Mouse (Mus musculus): ENCODE data around the gene Bbip1. TPM values are rescaled to one million over a fixed set of nuclear protein-coding genes. Genes with fewer than 3 reads are reported as not detected.
"Not testable (repeated sequence)": the region's sequence is repeated elsewhere in the genome, so short reads cannot be mapped to it uniquely, and the experiment has no call there.

The Bbip1 gene
- polyA plus RNA-seq, 1 experiment, result 17.8 TPM

DNA sequence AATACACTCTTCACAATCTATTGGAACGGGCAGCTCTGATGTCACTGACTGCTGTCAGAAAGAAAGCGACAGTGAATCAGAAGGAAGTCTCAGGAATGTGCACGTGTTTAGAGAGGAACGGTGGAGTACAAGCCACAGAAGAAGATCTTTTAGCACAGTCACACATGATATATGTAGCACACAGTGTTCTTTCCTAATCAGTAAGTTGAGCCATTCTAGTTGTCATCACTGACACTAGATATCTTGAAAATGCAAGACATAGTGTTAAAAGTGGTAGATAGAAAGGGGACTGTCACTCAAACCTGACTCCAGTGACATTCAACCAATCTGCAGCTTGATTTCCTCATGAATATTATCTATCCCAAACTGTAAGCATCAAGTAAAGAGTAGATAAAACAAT lies 5.0 kb downstream of the Bbip1 start:
- Histone ChIP-seq H3K79me3 (ENCODE audit: low read depth) (no peaks in the 10 kb centered on the region), H3K36me3 (ENCODE audit: control insufficient read depth, insufficient read depth) (peaks cover 14% of the 10 kb centered on the region), H3K27me3 (ENCODE audit: control insufficient read depth, insufficient read depth, insufficient read length) (no peaks in the 10 kb centered on the region), H3K79me2 (ENCODE audit: control insufficient read depth, insufficient read depth) (peaks cover 8% of the 10 kb centered on the region), H3ac (ENCODE audit: control insufficient read depth, insufficient read length, low read depth) (no peak overlapping the region), H3K4me3 (ENCODE audit: insufficient read depth, poor library complexity, severe bottlenecking) (no peak overlapping the region)
- TF ChIP-seq CTCF (IDR thresholded peaks at IDR 0.05; ENCODE audit: control insufficient read depth, insufficient read depth, insufficient read length) (no peak), CEBPB (IDR thresholded peaks at IDR 0.05; ENCODE audit: low read depth) (no peak), MYOG (IDR thresholded peaks at IDR 0.05; ENCODE audit: control insufficient read depth, extremely low read depth, insufficient read length) (no peak), MYOD1 (IDR thresholded peaks at IDR 0.05; ENCODE audit: control insufficient read depth, insufficient read length, low read depth) (no peak), FOSL1 (IDR thresholded peaks at IDR 0.05; ENCODE audit: insufficient read depth, low read length, poor library complexity, severe bottlenecking) (no peak), MAX (IDR thresholded peaks at IDR 0.05) (no peak), USF1 (IDR thresholded peaks at IDR 0.05; ENCODE audit: low read depth) (no peak)

DNA sequence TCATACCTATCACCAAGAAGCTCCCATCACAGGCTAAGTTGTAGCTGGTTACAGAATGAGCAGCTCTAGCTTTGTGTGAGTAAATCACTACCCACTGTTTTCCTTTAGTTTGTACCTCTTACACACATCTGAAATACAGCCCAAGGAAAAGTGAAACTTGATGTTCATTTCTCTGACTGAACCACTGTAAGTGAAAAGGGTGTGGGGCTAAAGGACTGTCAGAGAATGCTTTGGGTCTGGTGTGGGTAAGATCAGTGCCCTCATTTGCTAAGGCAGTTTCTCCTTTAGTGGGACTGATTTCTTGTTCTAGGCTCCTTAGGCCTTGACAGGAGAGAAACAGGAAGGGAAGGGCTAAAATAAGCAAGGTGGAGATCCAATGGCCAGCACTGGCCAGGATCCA lies 10.4 kb downstream of the Bbip1 start:
- Histone ChIP-seq H3K36me3 (ENCODE audit: control insufficient read depth, insufficient read depth) (peaks cover 32% of the 10 kb centered on the region), H3K79me3 (ENCODE audit: low read depth) (no peaks in the 10 kb centered on the region), H3K4me3 (ENCODE audit: insufficient read depth, poor library complexity, severe bottlenecking) (no peak overlapping the region), H3ac (ENCODE audit: control insufficient read depth, insufficient read length, low read depth) (no peak overlapping the region), H3K27me3 (ENCODE audit: control insufficient read depth, insufficient read depth, insufficient read length) (no peaks in the 10 kb centered on the region), H3K79me2 (ENCODE audit: control insufficient read depth, insufficient read depth) (no peaks in the 10 kb centered on the region)
- TF ChIP-seq MYOG (IDR thresholded peaks at IDR 0.05; ENCODE audit: control insufficient read depth, extremely low read depth, insufficient read length) (no peak), CEBPB (IDR thresholded peaks at IDR 0.05; ENCODE audit: low read depth) (no peak), MYOD1 (IDR thresholded peaks at IDR 0.05; ENCODE audit: control insufficient read depth, insufficient read length, low read depth) (no peak), MAX (IDR thresholded peaks at IDR 0.05) (no peak), USF1 (IDR thresholded peaks at IDR 0.05; ENCODE audit: low read depth) (no peak), FOSL1 (IDR thresholded peaks at IDR 0.05; ENCODE audit: insufficient read depth, low read length, poor library complexity, severe bottlenecking) (no peak), CTCF (IDR thresholded peaks at IDR 0.05; ENCODE audit: control insufficient read depth, insufficient read depth, insufficient read length) (no peak)

- Histone ChIP-seq H3ac (ENCODE audit: control insufficient read depth, insufficient read length, low read depth) (no peak overlapping the region), H3K27me3 (ENCODE audit: control insufficient read depth, insufficient read depth, insufficient read length) (no peaks in the 10 kb centered on the region), H3K79me2 (ENCODE audit: control insufficient read depth, insufficient read depth) (no peaks in the 10 kb centered on the region), H3K36me3 (ENCODE audit: control insufficient read depth, insufficient read depth) (peaks cover 27% of the 10 kb centered on the region), H3K79me3 (ENCODE audit: low read depth) (no peaks in the 10 kb centered on the region), H3K4me3 (ENCODE audit: insufficient read depth, poor library complexity, severe bottlenecking) (no peak overlapping the region)
- TF ChIP-seq MAX (IDR thresholded peaks at IDR 0.05), result no peak
- TF ChIP-seq MYOG (IDR thresholded peaks at IDR 0.05; ENCODE audit: control insufficient read depth, extremely low read depth, insufficient read length), result no peak
- no peak for TF ChIP-seq FOSL1 (IDR thresholded peaks at IDR 0.05; ENCODE audit: insufficient read depth, low read length, poor library complexity, severe bottlenecking)
- TF ChIP-seq USF1 (IDR thresholded peaks at IDR 0.05; ENCODE audit: low read depth), result no peak
- no peak for TF ChIP-seq MYOD1 (IDR thresholded peaks at IDR 0.05; ENCODE audit: control insufficient read depth, insufficient read length, low read depth)
- no peak for TF ChIP-seq CTCF (IDR thresholded peaks at IDR 0.05; ENCODE audit: control insufficient read depth, insufficient read depth, insufficient read length)
- TF ChIP-seq CEBPB (IDR thresholded peaks at IDR 0.05; ENCODE audit: low read depth), result no peak
Observed at GRCm38 (mm10) chr19:53933050-53933449, 11.4 kb downstream of the Bbip1 start.

DNA sequence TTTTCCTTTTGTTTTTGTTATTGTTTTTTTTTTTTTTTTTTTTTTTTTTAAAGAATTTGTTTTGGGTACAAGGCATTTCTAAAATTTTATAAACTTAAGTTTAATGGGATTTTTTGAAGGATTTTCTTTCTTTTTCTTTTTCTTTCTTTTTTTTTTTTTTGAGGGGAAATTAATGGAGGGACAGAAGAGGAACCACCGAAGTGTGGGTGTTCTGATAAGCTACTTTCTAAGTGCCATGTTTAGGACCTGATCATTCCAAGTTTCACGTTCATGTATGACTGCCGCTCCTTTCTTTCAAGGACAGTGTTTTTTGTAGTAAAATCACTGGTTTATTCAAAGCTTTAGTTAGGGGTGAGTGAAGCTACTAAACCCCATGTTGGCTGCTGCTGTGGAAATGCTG lies 15.2 kb downstream of the Bbip1 start:
- H3K79me2 ChIP-seq (ENCODE audit: control insufficient read depth, insufficient read depth), result no peaks in the 10 kb centered on the region
- H3K27me3 ChIP-seq (ENCODE audit: control insufficient read depth, insufficient read depth, insufficient read length), result no peaks in the 10 kb centered on the region
- TF ChIP-seq MAX (IDR thresholded peaks at IDR 0.05), result no peak
- TF ChIP-seq CEBPB (IDR thresholded peaks at IDR 0.05; ENCODE audit: low read depth), result no peak
- TF ChIP-seq MYOG (IDR thresholded peaks at IDR 0.05; ENCODE audit: control insufficient read depth, extremely low read depth, insufficient read length), result no peak
- TF ChIP-seq FOSL1 (IDR thresholded peaks at IDR 0.05; ENCODE audit: insufficient read depth, low read length, poor library complexity, severe bottlenecking), result no peak
- TF ChIP-seq MYOD1 (IDR thresholded peaks at IDR 0.05; ENCODE audit: control insufficient read depth, insufficient read length, low read depth), result no peak
- no peak for TF ChIP-seq CTCF (IDR thresholded peaks at IDR 0.05; ENCODE audit: control insufficient read depth, insufficient read depth, insufficient read length)
- no peak for TF ChIP-seq USF1 (IDR thresholded peaks at IDR 0.05; ENCODE audit: low read depth)
- H3K4me3 ChIP-seq (ENCODE audit: insufficient read depth, poor library complexity, severe bottlenecking), result no peak overlapping the region
- H3K79me3 ChIP-seq (ENCODE audit: low read depth), result no peaks in the 10 kb centered on the region
- peaks cover 17% of the 10 kb centered on the region for H3K36me3 ChIP-seq (ENCODE audit: control insufficient read depth, insufficient read depth)
- no peak overlapping the region for H3ac ChIP-seq (ENCODE audit: control insufficient read depth, insufficient read length, low read depth)

GRCm38 (mm10) chr19:53926705-53927104 lies 17.7 kb downstream of the Bbip1 start:
- Histone ChIP-seq H3K79me2 (ENCODE audit: control insufficient read depth, insufficient read depth) (no peaks in the 10 kb centered on the region), H3K27me3 (ENCODE audit: control insufficient read depth, insufficient read depth, insufficient read length) (no peaks in the 10 kb centered on the region), H3K36me3 (ENCODE audit: control insufficient read depth, insufficient read depth) (peaks cover 15% of the 10 kb centered on the region), H3K4me3 (ENCODE audit: insufficient read depth, poor library complexity, severe bottlenecking) (no peak overlapping the region), H3ac (ENCODE audit: control insufficient read depth, insufficient read length, low read depth) (no peak overlapping the region), H3K79me3 (ENCODE audit: low read depth) (no peaks in the 10 kb centered on the region)
- no peak for TF ChIP-seq USF1 (IDR thresholded peaks at IDR 0.05; ENCODE audit: low read depth)
- no peak for TF ChIP-seq CEBPB (IDR thresholded peaks at IDR 0.05; ENCODE audit: low read depth)
- TF ChIP-seq CTCF (IDR thresholded peaks at IDR 0.05; ENCODE audit: control insufficient read depth, insufficient read depth, insufficient read length), result no peak
- TF ChIP-seq MYOD1 (IDR thresholded peaks at IDR 0.05; ENCODE audit: control insufficient read depth, insufficient read length, low read depth), result no peak
- TF ChIP-seq FOSL1 (IDR thresholded peaks at IDR 0.05; ENCODE audit: insufficient read depth, low read length, poor library complexity, severe bottlenecking), result no peak
- TF ChIP-seq MYOG (IDR thresholded peaks at IDR 0.05; ENCODE audit: control insufficient read depth, extremely low read depth, insufficient read length), result no peak

DNA sequence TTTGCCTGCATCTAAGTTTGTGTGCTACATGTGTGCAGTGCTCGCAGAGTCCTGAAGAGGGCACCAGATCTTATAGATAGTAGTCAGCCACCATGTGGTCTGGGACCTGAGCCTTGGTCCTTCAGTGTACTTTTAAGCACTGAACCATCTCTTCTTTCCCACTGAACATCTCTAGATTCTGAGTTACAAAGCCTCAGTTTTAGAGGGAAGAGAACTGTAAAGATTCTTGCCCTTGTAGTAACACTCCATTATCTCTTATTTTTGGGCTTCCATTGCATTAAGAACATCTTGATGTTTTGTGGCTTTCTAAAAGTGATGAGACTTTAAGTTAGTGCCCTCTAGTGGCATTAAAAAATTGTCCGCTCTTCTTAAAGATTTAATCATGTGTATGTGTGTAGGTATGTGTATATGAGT lies 19.1 kb downstream of the Bbip1 start:
- H3K36me3 ChIP-seq (ENCODE audit: control insufficient read depth, insufficient read depth), result peaks cover 2% of the 10 kb centered on the region
- no peak overlapping the region for H3K4me3 ChIP-seq (ENCODE audit: insufficient read depth, poor library complexity, severe bottlenecking)
- no peaks in the 10 kb centered on the region for H3K79me2 ChIP-seq (ENCODE audit: control insufficient read depth, insufficient read depth)
- H3K27me3 ChIP-seq (ENCODE audit: control insufficient read depth, insufficient read depth, insufficient read length), result no peaks in the 10 kb centered on the region
- no peak overlapping the region for H3ac ChIP-seq (ENCODE audit: control insufficient read depth, insufficient read length, low read depth)
- no peak for TF ChIP-seq MAX (IDR thresholded peaks at IDR 0.05)
- TF ChIP-seq MYOG (IDR thresholded peaks at IDR 0.05; ENCODE audit: control insufficient read depth, extremely low read depth, insufficient read length), result no peak
- TF ChIP-seq CTCF (IDR thresholded peaks at IDR 0.05; ENCODE audit: control insufficient read depth, insufficient read depth, insufficient read length), result no peak
- no peak for TF ChIP-seq CEBPB (IDR thresholded peaks at IDR 0.05; ENCODE audit: low read depth)
- TF ChIP-seq USF1 (IDR thresholded peaks at IDR 0.05; ENCODE audit: low read depth), result no peak
- no peak for TF ChIP-seq FOSL1 (IDR thresholded peaks at IDR 0.05; ENCODE audit: insufficient read depth, low read length, poor library complexity, severe bottlenecking)
- no peak for TF ChIP-seq MYOD1 (IDR thresholded peaks at IDR 0.05; ENCODE audit: control insufficient read depth, insufficient read length, low read depth)
- H3K79me3 ChIP-seq (ENCODE audit: low read depth), result no peaks in the 10 kb centered on the region

- not testable (repeated sequence) for H3ac ChIP-seq (ENCODE audit: control insufficient read depth, insufficient read length, low read depth); H3K27me3 ChIP-seq (ENCODE audit: control insufficient read depth, insufficient read depth, insufficient read length); H3K36me3 ChIP-seq (ENCODE audit: control insufficient read depth, insufficient read depth); H3K79me2 ChIP-seq (ENCODE audit: control insufficient read depth, insufficient read depth); H3K79me3 ChIP-seq (ENCODE audit: low read depth); H3K4me3 ChIP-seq (ENCODE audit: insufficient read depth, poor library complexity, severe bottlenecking)
Observed at GRCm38 (mm10) chr19:53921996-53922395, 22.4 kb downstream of the Bbip1 start.
